Mouse (Mus musculus) layer of hippocampus, postnatal 25 days (tissue): ENCODE measurements around the gene Aox2. TPM values are rescaled to one million over a fixed set of nuclear protein-coding genes. Genes with fewer than 3 reads are reported as not detected.

ENCODE experiments used
- DNase-seq, 2 experiments: peaks; one replicate each; pipeline ENCODE4 v3.0.0; 2022; ENCODE audit warnings: mixed read lengths in 2 of 2, low spot score in 1 of 2; ENCODE audit errors: extremely low spot score in 1 of 2
- total RNA-seq, 2 experiments: library from RNA; stranded (reverse); gene quantifications; 2 replicates each; pipeline ENCODE4 v1.2.3; 2021

Aox2 gene
- total RNA-seq, result not detected

GRCm38 (mm10) chr1:58278026-58278425 is at the start of gene Aox2:
TSS of gene Aox2 (plus strand) at chr1:58278326.
- DNase-seq, result no peak

GRCm38 (mm10) chr1:58228916-58229315 is 49.2 kb upstream of the Aox2 start:
- DNase-seq, result no peak

- no peak for DNase-seq
Observed at GRCm38 (mm10) chr1:58229774-58230173, 48.4 kb upstream of the Aox2 start.

- no peak for DNase-seq
Observed at GRCm38 (mm10) chr1:58230542-58230941, 47.6 kb upstream of the Aox2 start.

GRCm38 (mm10) chr1:58235405-58235804 is 42.7 kb upstream of the Aox2 start:
- DNase-seq, result no peak

GRCm38 (mm10) chr1:58237527-58238299 is 40.4 kb upstream of the Aox2 start:
- DNase-seq, result no peak

- DNase-seq, result no peak
Observed at GRCm38 (mm10) chr1:58238440-58238839, 39.7 kb upstream of the Aox2 start.

- DNase-seq, result no peak
Observed at GRCm38 (mm10) chr1:58238961-58239360, 39.2 kb upstream of the Aox2 start.

GRCm38 (mm10) chr1:58240347-58240746 is 37.8 kb upstream of the Aox2 start:
- no peak for DNase-seq

GRCm38 (mm10) chr1:58244487-58244886 is 33.6 kb upstream of the Aox2 start:
- DNase-seq, result no peak

GRCm38 (mm10) chr1:58248518-58248917 is 29.6 kb upstream of the Aox2 start:
- DNase-seq, result no peak

- DNase-seq, result no peak
Observed at GRCm38 (mm10) chr1:58253466-58253865, 24.7 kb upstream of the Aox2 start.

GRCm38 (mm10) chr1:58257195-58257991 is 20.7 kb upstream of the Aox2 start:
- DNase-seq, result no peak

- DNase-seq, result no peak
Observed at GRCm38 (mm10) chr1:58260311-58260710, 17.8 kb upstream of the Aox2 start.

- DNase-seq, result no peak
Observed at GRCm38 (mm10) chr1:58268231-58268630, 9.9 kb upstream of the Aox2 start.

- peak in 1 of 2 experiments; percentile 64 for DNase-seq
Observed at GRCm38 (mm10) chr1:58270807-58271569, 7.1 kb upstream of the Aox2 start.

- no peak for DNase-seq
Observed at GRCm38 (mm10) chr1:58275879-58276278, 2.2 kb upstream of the Aox2 start.

GRCm38 (mm10) chr1:58278513-58278912 is 387 bp downstream of the Aox2 start:
- DNase-seq, result no peak

- DNase-seq, result no peak
Observed at GRCm38 (mm10) chr1:58280381-58280780, 2.3 kb downstream of the Aox2 start.

GRCm38 (mm10) chr1:58280939-58281624 is 3.0 kb downstream of the Aox2 start:
- no peak for DNase-seq
